Mouse (Mus musculus) stomach, embryonic 15.5 days (tissue): Measurements from ENCODE around the gene Ksr1. TPM values are rescaled to one million over a fixed set of nuclear protein-coding genes. Genes with fewer than 3 reads are reported as not detected.

Experiments used
- ATAC-seq: fragments of 200-750 bp; cut with Nextera tagmentation; 2 replicates; pipeline ENCODE4 v1.8.0; 2017; ENCODE audit warnings: low read depth, moderate number of reproducible peaks, moderate TSS enrichment; ENCODE audit not compliant: insufficient read depth, low FRiP score
- H3K27ac ChIP-seq: fragments of 300-500 bp; sonication (generic); 2 replicates; pipeline ENCODE4 v1.5.1; 2015; ENCODE audit warnings: mild to moderate bottlenecking, inconsistent platforms
- H3K27me3 ChIP-seq: fragments of 300-500 bp; sonication (generic); replicated peaks from 2 replicates; pipeline ENCODE4 v1.6.1; 2015; ENCODE audit warnings: inconsistent platforms
- H3K36me3 ChIP-seq: fragments of 300-500 bp; sonication (generic); 2 replicates; pipeline ENCODE4 v1.6.1; 2015; ENCODE audit warnings: inconsistent platforms
- H3K4me1 ChIP-seq: fragments of 300-500 bp; sonication (generic); 2 replicates; pipeline ENCODE4 v1.6.1; 2015; ENCODE audit warnings: inconsistent platforms
- H3K4me2 ChIP-seq: fragments of 300-500 bp; sonication (generic); 2 replicates; pipeline ENCODE4 v1.6.1; 2015; ENCODE audit warnings: mild to moderate bottlenecking, inconsistent platforms
- H3K4me3 ChIP-seq: fragments of 300-500 bp; sonication (generic); replicated peaks from 2 replicates; pipeline ENCODE4 v1.5.1; 2015; ENCODE audit warnings: inconsistent platforms
- H3K9ac ChIP-seq: fragments of 300-500 bp; sonication (generic); 2 replicates; pipeline ENCODE4 v1.6.1; 2015; ENCODE audit warnings: inconsistent platforms
- H3K9me3 ChIP-seq: fragments of 300-500 bp; sonication (generic); 2 replicates; pipeline ENCODE4 v1.6.1; 2016; ENCODE audit warnings: inconsistent platforms
- WGBS: fragments of 180-500 bp; shearing (Covaris S2); methylation state at CpG from one replicate; pipeline ENCODE4 v1.1.7; 2015; 5-methylcytosine and 5-hydroxymethylcytosine counted together
- polyA plus RNA-seq: library from polyadenylated mRNA; unstranded; fragments of >200 nt; fragmentation: Nextera tagmentation; extraction: Ambion mirVana; gene quantifications from 2 replicates; pipeline ENCODE4 v1.2.1, GENCODE M21; 2015

Gene Ksr1
- polyA plus RNA-seq, 1 experiment from 2014 or later, result 2.8 TPM

DNA sequence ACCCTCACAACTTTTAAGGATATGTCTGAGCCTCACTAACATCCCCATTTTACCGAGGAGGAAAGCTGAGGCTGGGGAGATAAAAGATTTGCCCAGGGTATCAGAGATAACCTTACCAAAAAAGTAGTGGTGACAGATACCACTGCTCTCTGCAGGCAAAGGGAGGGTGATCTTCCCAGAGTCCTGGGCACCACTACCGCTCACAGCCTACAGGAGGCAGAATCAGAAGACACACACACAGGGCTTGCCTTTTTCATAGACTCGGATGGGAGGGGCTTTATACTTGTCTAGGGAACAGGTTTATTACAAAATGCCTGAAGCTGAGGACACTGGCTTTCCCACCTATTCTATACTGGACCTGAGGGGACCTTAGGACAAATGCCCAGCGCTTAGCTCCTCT is 43.9 kb downstream of the Ksr1 start:
- Histone ChIP-seq H3K9me3 (no peaks in the 10 kb centered on the region), H3K4me2 (no peak overlapping the region), H3K27me3 (no peaks in the 10 kb centered on the region), H3K4me3 (no peak overlapping the region), H3K27ac (peak overlapping the region; percentile 23; the same call in 1 of the 2 replicates), H3K9ac (no peak overlapping the region), H3K4me1 (peaks cover 40% of the 10 kb centered on the region), H3K36me3 (no peaks in the 10 kb centered on the region)
- no peak for ATAC-seq
- 68% methylated on average over 4 of the region's 4 CpGs for WGBS

DNA sequence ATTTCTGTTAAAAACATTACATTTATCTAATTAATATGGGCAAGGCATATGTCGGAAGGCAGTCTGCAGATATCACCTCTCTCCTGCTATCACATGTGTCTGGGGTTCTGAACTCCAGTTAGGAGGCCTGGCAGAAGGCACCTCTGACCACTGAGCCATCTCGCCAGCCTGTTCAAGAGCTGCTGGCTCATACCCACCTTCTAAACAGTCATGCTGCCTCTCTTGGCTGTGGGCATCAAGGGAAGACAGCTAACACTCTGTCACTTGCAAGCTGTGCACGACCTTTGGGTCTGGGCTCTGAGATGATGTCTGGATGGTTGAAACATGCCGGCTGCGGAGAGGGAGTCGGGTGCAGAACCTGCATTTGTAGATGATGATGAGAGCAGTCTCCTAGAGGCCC is 44.6 kb downstream of the Ksr1 start:
- no peak overlapping the region for H3K4me2 ChIP-seq
- no peaks in the 10 kb centered on the region for H3K9me3 ChIP-seq
- peaks cover 46% of the 10 kb centered on the region for H3K4me1 ChIP-seq
- no peak for ATAC-seq
- H3K27ac ChIP-seq, result no peak overlapping the region
- no peak overlapping the region for H3K4me3 ChIP-seq
- H3K9ac ChIP-seq, result no peak overlapping the region
- 93% methylated on average over 6 of the region's 6 CpGs for WGBS
- H3K27me3 ChIP-seq, result no peaks in the 10 kb centered on the region
- no peaks in the 10 kb centered on the region for H3K36me3 ChIP-seq

DNA sequence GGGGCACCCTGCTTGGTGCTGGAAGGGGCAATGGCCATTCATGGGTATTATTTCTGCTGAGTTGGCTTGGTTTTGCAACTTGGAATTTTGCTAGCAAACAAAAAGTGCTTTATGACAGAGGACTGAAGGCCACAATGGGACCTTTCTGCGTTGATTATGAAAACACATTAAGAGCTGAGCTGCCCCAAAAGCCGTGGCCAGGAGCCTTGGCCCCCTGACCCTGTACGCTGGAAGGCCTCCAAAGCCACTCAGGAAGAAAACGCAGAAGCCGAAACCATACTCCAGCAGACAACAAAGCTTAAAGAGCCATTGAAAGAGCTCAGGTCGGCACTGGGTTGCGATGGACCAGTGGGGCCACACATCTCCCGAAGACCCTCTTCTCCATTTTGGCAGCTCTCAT is 47.2 kb downstream of the Ksr1 start:
- Histone ChIP-seq H3K4me2 (no peak overlapping the region), H3K27ac (0 out of 2 replicates have a peak overlapping the region, but pooled peaks have one; percentile 12), H3K9me3 (no peaks in the 10 kb centered on the region), H3K9ac (no peak overlapping the region), H3K4me1 (peaks cover 58% of the 10 kb centered on the region), H3K27me3 (no peaks in the 10 kb centered on the region), H3K36me3 (no peaks in the 10 kb centered on the region), H3K4me3 (no peak overlapping the region)
- no peak for ATAC-seq
- 51% methylated on average over 8 of the region's 8 CpGs for WGBS

DNA sequence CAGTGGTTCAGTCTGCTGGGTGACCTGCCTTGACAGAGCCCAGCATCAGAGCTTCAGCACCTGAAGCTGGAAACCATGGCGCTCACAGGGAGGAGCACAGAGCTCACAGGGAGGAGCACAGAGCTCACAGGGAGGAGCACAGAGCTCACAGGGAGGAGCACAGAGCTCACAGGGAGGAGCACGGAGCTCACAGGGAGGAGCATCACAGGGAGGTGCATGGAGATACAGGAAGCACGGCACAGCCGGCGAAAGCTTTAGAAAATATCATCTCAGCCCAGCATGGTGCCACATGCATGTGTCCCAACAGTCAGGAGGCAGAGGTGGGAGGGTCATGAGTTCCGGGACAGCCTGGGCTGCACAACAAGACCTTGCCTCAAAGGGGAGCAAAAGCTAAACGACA is 48.5 kb downstream of the Ksr1 start:
- WGBS, result 85% methylated on average over 7 of the region's 7 CpGs
- Histone ChIP-seq H3K4me1 (peaks cover 56% of the 10 kb centered on the region), H3K9ac (no peak overlapping the region), H3K27ac (no peak overlapping the region), H3K27me3 (no peaks in the 10 kb centered on the region), H3K4me2 (no peak overlapping the region), H3K36me3 (no peaks in the 10 kb centered on the region), H3K9me3 (no peaks in the 10 kb centered on the region), H3K4me3 (no peak overlapping the region)
- ATAC-seq, result no peak

DNA sequence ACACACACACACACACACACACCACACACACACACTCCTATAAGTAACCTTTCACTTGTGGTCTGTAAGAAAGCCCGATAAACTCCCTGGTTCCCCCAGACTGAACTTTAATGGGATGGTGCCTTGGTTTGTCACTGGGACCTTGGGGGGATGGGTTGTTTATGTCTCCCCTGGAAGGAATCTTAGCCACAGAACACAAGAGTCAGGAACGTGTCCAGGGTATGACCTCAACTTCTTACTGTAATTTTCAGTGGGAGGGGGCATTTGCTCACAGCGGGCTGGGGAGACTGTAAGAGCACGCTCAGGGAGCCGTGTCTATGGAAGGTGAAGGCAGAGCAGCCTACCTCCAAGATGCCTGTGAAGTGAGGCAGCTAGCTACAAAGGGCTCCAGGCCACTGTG is 49.5 kb downstream of the Ksr1 start:
- no peaks in the 10 kb centered on the region for H3K9me3 ChIP-seq
- H3K4me2 ChIP-seq, result no peak overlapping the region
- ATAC-seq, result no peak
- 63% methylated on average over 5 of the region's 5 CpGs for WGBS
- H3K27ac ChIP-seq, result peak overlapping the region; percentile 90; the same call in 1 of the 2 replicates
- H3K36me3 ChIP-seq, result no peaks in the 10 kb centered on the region
- no peak overlapping the region for H3K9ac ChIP-seq
- H3K4me1 ChIP-seq, result peaks cover 48% of the 10 kb centered on the region
- H3K4me3 ChIP-seq, result no peak overlapping the region
- H3K27me3 ChIP-seq, result no peaks in the 10 kb centered on the region

DNA sequence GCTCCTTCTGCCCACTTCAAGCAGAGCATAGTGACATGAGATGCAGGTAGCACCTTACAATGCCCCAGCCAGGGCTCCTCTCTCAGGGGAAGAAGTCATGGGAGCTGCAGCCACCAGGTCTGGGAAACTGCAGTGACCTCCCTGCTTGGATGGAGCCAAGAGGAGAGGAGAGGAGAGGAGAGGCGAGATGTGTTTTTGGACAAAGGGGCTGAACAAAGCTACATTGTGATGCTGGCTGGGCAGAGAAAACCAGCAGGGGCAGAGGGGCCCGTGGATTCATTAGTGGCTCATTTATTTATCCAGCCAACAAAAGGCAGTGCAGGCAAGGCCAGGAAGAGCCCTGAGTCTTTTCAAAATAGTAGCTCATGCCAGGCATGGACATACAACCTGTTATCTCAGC is 50.5 kb downstream of the Ksr1 start:
- H3K36me3 ChIP-seq, result no peaks in the 10 kb centered on the region
- no peak overlapping the region for H3K4me3 ChIP-seq
- no peak overlapping the region for H3K9ac ChIP-seq
- no peak for ATAC-seq
- no peaks in the 10 kb centered on the region for H3K27me3 ChIP-seq
- peak overlapping the region; percentile 90 for H3K27ac ChIP-seq
- no peaks in the 10 kb centered on the region for H3K9me3 ChIP-seq
- no peak overlapping the region for H3K4me2 ChIP-seq
- 36% methylated on average over 2 of the region's 2 CpGs for WGBS
- peaks cover 48% of the 10 kb centered on the region for H3K4me1 ChIP-seq

DNA sequence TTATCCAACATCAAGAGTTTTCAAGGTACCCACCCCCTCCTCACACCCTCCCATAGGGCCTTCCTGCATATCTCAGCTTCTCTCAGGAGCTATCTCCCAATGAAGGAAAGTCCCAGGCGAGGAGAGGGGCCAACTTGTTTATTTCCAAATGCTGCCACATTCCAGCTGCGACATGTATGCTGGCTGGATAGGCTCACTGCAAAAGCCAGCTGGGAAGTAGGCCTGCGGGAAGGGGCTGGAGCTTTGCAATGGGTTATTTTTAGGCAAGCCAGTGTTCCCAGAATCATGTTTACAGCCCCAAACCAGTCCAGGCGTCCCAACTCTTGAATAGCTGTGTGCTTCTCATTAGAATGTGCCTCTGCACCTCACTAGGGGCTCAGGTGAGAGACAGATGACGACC is 51.5 kb downstream of the Ksr1 start:
- no peak overlapping the region for H3K9ac ChIP-seq
- no peaks in the 10 kb centered on the region for H3K36me3 ChIP-seq
- peak overlapping the region; percentile 10; the same call in 1 of the 2 replicates for H3K4me2 ChIP-seq
- WGBS, result 25% methylated on average over 5 of the region's 5 CpGs
- H3K4me3 ChIP-seq, result no peak overlapping the region
- no peaks in the 10 kb centered on the region for H3K27me3 ChIP-seq
- peaks cover 48% of the 10 kb centered on the region for H3K4me1 ChIP-seq
- H3K9me3 ChIP-seq, result no peaks in the 10 kb centered on the region
- peak overlapping the region; percentile 90 for H3K27ac ChIP-seq
- ATAC-seq, result peak; percentile 7; the same call in 1 of the 2 replicates

DNA sequence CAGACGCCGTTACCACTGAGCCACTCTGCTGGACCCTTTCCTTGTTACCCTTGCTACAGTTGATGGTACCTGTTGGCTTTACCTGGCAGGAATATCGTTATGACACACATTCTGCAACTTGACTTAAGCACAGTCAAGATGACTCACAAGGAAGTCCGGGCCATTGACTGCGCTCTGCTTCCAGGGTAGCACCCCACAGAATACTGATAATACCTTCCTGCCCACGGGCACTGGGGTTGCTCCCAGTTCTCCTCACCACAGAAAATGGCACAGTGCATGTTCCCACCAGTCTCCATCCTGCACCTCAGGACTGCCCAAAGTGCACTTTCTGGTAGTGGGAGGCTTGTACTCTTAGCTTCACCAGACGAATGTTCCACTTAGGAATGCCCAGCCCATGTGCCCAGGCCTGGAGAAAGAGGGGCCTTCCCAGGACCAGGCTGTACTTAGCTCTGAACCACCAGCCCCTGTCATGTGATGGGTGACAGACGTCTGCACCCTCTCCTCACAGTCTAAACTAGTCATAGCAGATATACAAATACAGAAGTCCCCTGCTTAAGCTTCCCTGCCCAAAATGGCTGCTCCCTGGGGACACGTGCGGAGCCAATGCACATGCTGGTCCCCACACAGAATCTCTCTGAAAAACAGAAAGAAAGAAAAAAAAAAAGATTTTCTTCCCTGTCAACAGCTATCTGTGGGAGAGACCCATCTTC is 52.1 kb downstream of the Ksr1 start:
- Histone ChIP-seq H3K9me3 (no peaks in the 10 kb centered on the region), H3K27ac (peak overlapping the region; percentile 90), H3K4me2 (no peak overlapping the region), H3K36me3 (no peaks in the 10 kb centered on the region), H3K9ac (no peak overlapping the region), H3K27me3 (no peaks in the 10 kb centered on the region), H3K4me3 (no peak overlapping the region), H3K4me1 (peaks cover 46% of the 10 kb centered on the region)
- 69% methylated on average over 10 of the region's 10 CpGs for WGBS
- ATAC-seq, result no peak

DNA sequence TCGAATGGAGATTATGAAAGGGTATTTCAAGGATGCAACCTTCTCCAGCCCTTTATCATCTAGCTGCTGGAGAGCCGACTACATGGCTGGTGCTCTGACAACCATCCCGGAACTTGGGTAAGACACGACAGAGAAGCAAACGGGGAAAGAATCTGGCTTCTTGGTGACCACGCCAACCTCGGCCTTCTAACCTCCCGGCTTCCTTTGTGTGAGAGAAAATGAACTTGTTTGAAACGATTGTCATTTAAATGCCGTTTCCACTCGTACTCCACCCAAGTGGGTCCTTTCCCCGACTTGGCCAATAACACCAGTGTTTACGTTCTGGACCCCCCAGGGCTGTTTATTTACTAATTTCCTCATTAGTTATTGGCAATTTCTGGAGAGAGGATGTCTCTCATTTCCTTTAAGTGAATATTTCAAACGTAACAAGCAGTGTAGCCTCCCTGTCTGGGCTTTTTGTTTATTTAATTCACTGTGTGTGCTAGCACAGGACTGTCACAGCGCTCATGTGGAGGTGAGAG is 52.8 kb downstream of the Ksr1 start:
- Histone ChIP-seq H3K4me3 (no peak overlapping the region), H3K4me2 (no peak overlapping the region), H3K9ac (no peak overlapping the region), H3K27ac (no peak overlapping the region), H3K27me3 (no peaks in the 10 kb centered on the region), H3K9me3 (no peaks in the 10 kb centered on the region), H3K36me3 (no peaks in the 10 kb centered on the region), H3K4me1 (peaks cover 39% of the 10 kb centered on the region)
- 61% methylated on average over 15 of the region's 15 CpGs for WGBS
- no peak for ATAC-seq

DNA sequence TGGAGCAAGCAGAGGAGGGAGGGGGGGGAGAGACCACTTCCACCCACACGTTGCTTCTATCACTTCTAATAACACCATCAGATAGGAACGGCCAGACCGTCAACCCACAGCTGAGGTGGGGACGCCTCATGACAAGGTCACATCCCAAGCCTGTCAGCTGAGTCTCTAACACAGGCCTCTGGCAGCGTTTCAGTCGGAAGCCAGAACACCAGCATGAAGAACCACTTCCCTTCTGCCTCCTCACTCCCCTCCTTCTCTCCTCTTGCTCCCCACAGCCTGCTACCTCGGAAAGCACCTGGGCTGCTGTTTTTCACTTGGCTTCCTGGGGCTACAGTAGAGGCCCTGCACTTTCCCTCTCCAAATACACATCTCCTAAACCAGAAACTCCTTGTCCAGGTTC is 53.4 kb downstream of the Ksr1 start:
- no peak overlapping the region for H3K4me2 ChIP-seq
- no peaks in the 10 kb centered on the region for H3K9me3 ChIP-seq
- H3K4me3 ChIP-seq, result no peak overlapping the region
- 57% methylated on average over 7 of the region's 7 CpGs for WGBS
- no peaks in the 10 kb centered on the region for H3K27me3 ChIP-seq
- ATAC-seq, result no peak
- peaks cover 38% of the 10 kb centered on the region for H3K4me1 ChIP-seq
- H3K36me3 ChIP-seq, result no peaks in the 10 kb centered on the region
- H3K9ac ChIP-seq, result no peak overlapping the region
- H3K27ac ChIP-seq, result no peak overlapping the region

DNA sequence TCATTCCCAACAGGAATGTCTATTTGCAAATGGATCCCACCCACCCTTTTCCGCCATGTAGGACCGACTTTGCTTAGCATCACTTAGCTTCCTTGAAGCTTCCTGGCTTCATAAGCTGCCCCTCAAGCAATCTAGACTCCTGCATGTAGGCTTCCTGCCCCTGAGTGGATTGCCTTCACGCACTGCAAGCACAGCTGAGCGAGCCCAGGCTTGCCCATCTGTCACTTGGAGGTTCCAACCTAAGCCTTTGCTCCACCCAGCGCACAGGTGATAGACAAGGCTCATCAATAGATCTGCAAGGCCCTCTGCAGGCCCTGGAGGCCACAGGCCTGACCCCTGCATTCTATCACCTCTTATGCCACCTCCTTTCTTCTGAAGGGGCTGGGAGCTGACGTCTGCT is 54.0 kb downstream of the Ksr1 start:
- H3K27me3 ChIP-seq, result no peaks in the 10 kb centered on the region
- no peak overlapping the region for H3K27ac ChIP-seq
- H3K4me2 ChIP-seq, result no peak overlapping the region
- H3K4me1 ChIP-seq, result peaks cover 38% of the 10 kb centered on the region
- no peak for ATAC-seq
- H3K36me3 ChIP-seq, result no peaks in the 10 kb centered on the region
- no peak overlapping the region for H3K4me3 ChIP-seq
- 87% methylated on average over 6 of the region's 6 CpGs for WGBS
- no peak overlapping the region for H3K9ac ChIP-seq
- H3K9me3 ChIP-seq, result no peaks in the 10 kb centered on the region

DNA sequence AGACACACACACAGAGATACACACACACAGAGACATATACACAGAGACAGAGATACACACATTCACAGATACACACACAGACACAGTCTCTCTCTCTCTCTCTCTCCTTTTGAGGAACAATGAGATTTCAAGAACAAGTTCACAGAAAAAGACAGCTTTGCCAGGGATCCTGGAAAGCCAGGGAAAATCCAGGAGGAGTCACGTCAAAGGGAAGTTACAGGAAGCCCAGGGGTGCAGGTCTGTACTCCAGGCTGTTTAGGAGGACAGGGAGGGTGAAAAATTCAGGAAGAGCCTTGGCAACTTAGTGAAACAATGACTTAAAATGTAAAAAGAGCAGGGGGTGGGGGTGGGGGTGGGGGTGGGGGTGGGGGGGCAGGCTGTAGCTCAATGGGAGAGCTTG is 56.5 kb downstream of the Ksr1 start:
- Histone ChIP-seq H3K27ac (no peak overlapping the region), H3K4me1 (peaks cover 14% of the 10 kb centered on the region; the same call in 1 of the 2 replicates), H3K9me3 (no peaks in the 10 kb centered on the region), H3K9ac (no peak overlapping the region), H3K4me2 (no peak overlapping the region), H3K36me3 (no peaks in the 10 kb centered on the region), H3K4me3 (no peak overlapping the region), H3K27me3 (no peaks in the 10 kb centered on the region)
- 82% methylated on average over 1 of the region's 1 CpGs for WGBS
- no peak for ATAC-seq
